Mouse (Mus musculus): ENCODE measurements around the gene Wdfy4.

The Wdfy4 gene

GRCm38 (mm10) chr14:33185068-33185800, at the start of gene Wdfy4:
Gene Wdfy4 (minus strand): TSS chr14:33185508.
- DNase-seq (ENCODE audit: low spot score) = no peak

- no peak for DNase-seq (ENCODE audit: low spot score)
Measured at GRCm38 (mm10) chr14:33232048-33232447, 46.7 kb upstream of the Wdfy4 start.

- DNase-seq (ENCODE audit: low spot score) = no peak
Measured at GRCm38 (mm10) chr14:33231311-33231710, 46.0 kb upstream of the Wdfy4 start.

- DNase-seq (ENCODE audit: low spot score) = no peak
Measured at GRCm38 (mm10) chr14:33230672-33231071, 45.4 kb upstream of the Wdfy4 start.

- DNase-seq (ENCODE audit: low spot score) = no peak
Measured at GRCm38 (mm10) chr14:33225235-33225634, 39.9 kb upstream of the Wdfy4 start.

- DNase-seq (ENCODE audit: low spot score) = no peak
Measured at GRCm38 (mm10) chr14:33216343-33217208, 31.3 kb upstream of the Wdfy4 start.

GRCm38 (mm10) chr14:33215163-33215562, 29.9 kb upstream of the Wdfy4 start:
- no peak for DNase-seq (ENCODE audit: low spot score)

GRCm38 (mm10) chr14:33214767-33215128, 29.4 kb upstream of the Wdfy4 start:
- no peak for DNase-seq (ENCODE audit: low spot score)

- peak; percentile 61 for DNase-seq (ENCODE audit: low spot score)
Measured at GRCm38 (mm10) chr14:33213823-33214766, 28.8 kb upstream of the Wdfy4 start, which contains the start of gene Arhgap22. Gene Arhgap22 (plus strand): TSS chr14:33214026.

- no peak for DNase-seq (ENCODE audit: low spot score)
Measured at GRCm38 (mm10) chr14:33212958-33213309, 27.6 kb upstream of the Wdfy4 start.

- DNase-seq (ENCODE audit: low spot score) = no peak
Measured at GRCm38 (mm10) chr14:33212271-33212957, 27.1 kb upstream of the Wdfy4 start.

- DNase-seq (ENCODE audit: low spot score) = no peak
Measured at GRCm38 (mm10) chr14:33210806-33211205, 25.5 kb upstream of the Wdfy4 start.

GRCm38 (mm10) chr14:33208331-33208730, 23.0 kb upstream of the Wdfy4 start:
- no peak for DNase-seq (ENCODE audit: low spot score)

- no peak for DNase-seq (ENCODE audit: low spot score)
Measured at GRCm38 (mm10) chr14:33207011-33207410, 21.7 kb upstream of the Wdfy4 start.

- no peak for DNase-seq (ENCODE audit: low spot score)
Measured at GRCm38 (mm10) chr14:33205280-33205965, 20.1 kb upstream of the Wdfy4 start.

GRCm38 (mm10) chr14:33203777-33204176, 18.5 kb upstream of the Wdfy4 start:
- DNase-seq (ENCODE audit: low spot score) = no peak

- no peak for DNase-seq (ENCODE audit: low spot score)
Measured at GRCm38 (mm10) chr14:33202885-33203284, 17.6 kb upstream of the Wdfy4 start.

- DNase-seq (ENCODE audit: low spot score) = no peak
Measured at GRCm38 (mm10) chr14:33202161-33202560, 16.9 kb upstream of the Wdfy4 start.

- no peak for DNase-seq (ENCODE audit: low spot score)
Measured at GRCm38 (mm10) chr14:33194241-33194640, 8.9 kb upstream of the Wdfy4 start.

- no peak for DNase-seq (ENCODE audit: low spot score)
Measured at GRCm38 (mm10) chr14:33193762-33194161, 8.5 kb upstream of the Wdfy4 start.

- DNase-seq (ENCODE audit: low spot score) = no peak
Measured at GRCm38 (mm10) chr14:33190646-33191045, 5.3 kb upstream of the Wdfy4 start.
